Mouse (Mus musculus) testis, adult 2 months (tissue): ENCODE results near the gene Fam213a.

ENCODE experiments used
- CTCF ChIP-seq: fragments of 200-500 bp; IDR thresholded peaks from 2 replicates; pipeline ENCODE4 v1.5.1; 2012; ENCODE audit warnings: low read depth, mild to moderate bottlenecking, inconsistent platforms, low read length, moderate library complexity; ENCODE audit not compliant: control insufficient read depth, insufficient read depth, insufficient replicate concordance
- POLR2A ChIP-seq: fragments of 200-500 bp; IDR thresholded peaks from 2 replicates; pipeline ENCODE4 v1.6.1; 2012; ENCODE audit warnings: low read depth, mild to moderate bottlenecking, inconsistent platforms, low read length, moderate library complexity; ENCODE audit not compliant: control insufficient read depth

- TF ChIP-seq POLR2A = no peak
- TF ChIP-seq CTCF = no peak
Measured at GRCm38 (mm10) chr14:41000801-41001200, 12.8 kb downstream of the Fam213a start.
